Mouse (Mus musculus): ENCODE data around the gene Gyg.

GRCm38 (mm10) chr3:20147647-20148046 lies 7.5 kb downstream of the Gyg start:
- no peak for TF ChIP-seq POLR2A (IDR thresholded peaks at IDR 0.05; ENCODE audit: borderline replicate concordance, insufficient read depth, low read length)
- TF ChIP-seq CTCF (IDR thresholded peaks at IDR 0.05; ENCODE audit: borderline replicate concordance, insufficient read depth, low read depth, low read length), result no peak

All from cerebellum, adult 2 months (tissue).